8 mouse cellular contexts compared by ENCODE assay signal in genomic region chr13:104228384-104229066, GRCm38 (mm10). TPM values are rescaled to one million over a fixed set of nuclear protein-coding genes. Genes with fewer than 3 reads are reported as not detected.
DNase-seq lines count a peak whose midpoint lies in the region; ATAC-seq lines count a peak whose summit lies in the region.

Cenpk (plus strand) TSS chr13:104228611.
Ppwd1 (minus strand) TSS chr13:104228843.

- under 1% methylated on average over 55 of the region's 55 CpGs for WGBS in hindbrain, embryonic 11.5 days

- H3K27ac ChIP-seq in hindbrain, embryonic 11.5 days (ENCODE audit: low read depth, low read length), result peak within 1 kb of the TSS; percentile 86; the same call in 1 of the 2 replicates

- no peaks in the 10 kb centered on the region for H3K4me1 ChIP-seq in hindbrain, embryonic 11.5 days (replicated peaks; ENCODE audit: control insufficient read depth, insufficient read depth, low read length)

- H3K27me3 ChIP-seq in hindbrain, embryonic 11.5 days (ENCODE audit: control insufficient read depth, insufficient read depth, low read length), result no peaks in the 10 kb centered on the region

- H3K9ac ChIP-seq in hindbrain, embryonic 11.5 days (ENCODE audit: low read depth, low read length), result peak within 1 kb of the TSS; percentile 83

- no peaks in the 10 kb centered on the region for H3K9me3 ChIP-seq in hindbrain, embryonic 11.5 days (ENCODE audit: control insufficient read depth, low read length)

- no peaks in the 10 kb centered on the region for H3K36me3 ChIP-seq in hindbrain, embryonic 11.5 days (ENCODE audit: control insufficient read depth, insufficient read depth, low read length)

- H3K4me3 ChIP-seq in hindbrain, embryonic 11.5 days (ENCODE audit: low read depth, low read length), result peak within 1 kb of the TSS; percentile 83

- peak; percentile 99 for ATAC-seq in hindbrain, embryonic 11.5 days (ENCODE audit: low FRiP score)

- H3K4me2 ChIP-seq in hindbrain, embryonic 11.5 days (replicated peaks; ENCODE audit: low read depth, low read length), result peak within 1 kb of the TSS; percentile 71

- peak; percentile 97 for DNase-seq in Muller cell, postnatal 12 days (ENCODE audit: inconsistent ontology term)
- DNase-seq in cerebellum, adult 9-11 months, result peak; percentile 94
- peak; percentile 92 to 97 for DNase-seq in frontal cortex, adult 2 months (ENCODE audit: extremely low spot score in 1 of 2, low spot score in 1 of 2)
- DNase-seq in hindbrain, embryonic 11.5 days (ENCODE audit: low spot score), result peak; percentile 98
- peak; percentile 98 for DNase-seq in layer of hippocampus, postnatal 10 days (ENCODE audit: low spot score in 2 of 2)
- peak; percentile 97 for DNase-seq in lung, postnatal 10 days
- peak; percentile 97 for DNase-seq in ovary, postnatal 36 days (ENCODE audit: low spot score)
- peak; percentile 97 for DNase-seq in thymus, postnatal 25 days

RNA-seq across cellular contexts. Expression of gene Cenpk, which starts in this region (rescaled TPM):
- polyA plus RNA-seq in frontal cortex, adult 2 months (2012; rRNA removed), result 1.5 and 2.1 TPM in 2 replicates
- polyA plus RNA-seq in hindbrain, embryonic 11.5 days (2014; fragmentation: Nextera tagmentation; extraction: Ambion mirVana), result 61.6 and 70.2 TPM in 2 replicates
- 1 to 10 TPM; 3.0 to 4.5 TPM for total RNA-seq in layer of hippocampus, postnatal 10 days (2021)

RNA-seq across cellular contexts. Expression of gene Ppwd1, which starts in this region (rescaled TPM):
- 8.5 and 9.8 TPM in 2 replicates for polyA plus RNA-seq in frontal cortex, adult 2 months (2012; rRNA removed)
- 13.2 and 13.4 TPM in 2 replicates for polyA plus RNA-seq in hindbrain, embryonic 11.5 days (2014; fragmentation: Nextera tagmentation; extraction: Ambion mirVana)
- total RNA-seq in layer of hippocampus, postnatal 10 days (2021), result 10 to 100 TPM; 13.2 to 13.7 TPM

Comparison
In these comparisons a context has a peak if more than half of its experiments do, and no peak if none do; other contexts are left out.
1. Peak in every context shown above with its lines: DNase-seq, ATAC-seq, H3K4me3 ChIP-seq and H3K27ac ChIP-seq.
2. RNA of gene Cenpk (polyA plus RNA-seq): 61.6 to 70.2 TPM in hindbrain, embryonic 11.5 days; 1.5 to 2.1 TPM in frontal cortex, adult 2 months; every median in the first group is over 10 times any median in the second.